Mouse (Mus musculus) 3134 (cell line): Measurements from ENCODE around the gene Gm21833.
"Not testable (repeated sequence)": the region's sequence is repeated elsewhere in the genome, so short reads cannot be mapped to it uniquely, and the experiment has no call there.

Source experiments
- DNase-seq: peaks from one replicate; pipeline ENCODE4 v3.0.0-alpha.2; 2011; ENCODE audit warnings: low spot score; ENCODE audit not compliant: insufficient read length; ENCODE audit errors: extremely low read depth

Gm21833 gene

DNA sequence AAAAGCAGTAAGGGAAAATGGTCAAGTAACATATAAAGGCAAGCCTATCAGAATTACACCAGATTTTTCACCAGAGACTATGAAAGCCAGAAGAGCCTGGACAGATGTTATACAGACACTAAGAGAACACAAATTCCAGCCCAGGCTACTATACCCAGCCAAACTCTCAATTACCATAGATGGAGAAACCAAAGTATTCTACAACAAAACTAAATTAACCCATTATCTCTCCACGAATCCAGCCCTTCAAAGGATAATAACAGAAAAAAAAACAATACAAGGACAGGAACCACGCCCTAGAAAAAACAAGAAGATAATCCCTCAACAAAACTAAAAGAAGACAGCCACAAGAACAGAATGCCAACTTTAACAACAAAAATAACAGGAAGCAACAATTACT, at the start of gene Gm21833:
Gm21833 (plus strand) TSS at position 301 of the 400 bp plus-strand sequence.
- not testable (repeated sequence) for DNase-seq

GRCm38 (mm10) chr16:82789521-82789920, 38.7 kb upstream of the Gm21833 start:
- no peak for DNase-seq

DNA sequence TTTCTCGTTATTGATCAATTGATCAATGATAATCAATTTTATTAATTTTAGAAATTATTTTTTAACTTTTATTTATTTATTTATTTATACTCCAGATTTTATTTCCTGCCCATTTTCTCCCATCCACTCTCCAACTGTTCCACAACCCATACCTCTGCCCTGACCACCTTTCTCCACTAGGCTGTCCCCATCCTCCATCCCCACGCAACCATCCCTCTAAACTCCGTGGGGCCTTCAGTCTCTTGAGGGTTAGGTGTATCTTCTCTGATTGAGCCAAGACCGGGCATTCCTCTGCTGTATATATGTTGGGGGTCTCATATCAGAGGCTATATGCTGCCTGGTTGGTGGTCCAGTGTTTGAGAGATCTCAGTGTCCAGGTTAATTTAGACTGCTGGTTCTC, 31.7 kb upstream of the Gm21833 start:
- no peak for DNase-seq

DNA sequence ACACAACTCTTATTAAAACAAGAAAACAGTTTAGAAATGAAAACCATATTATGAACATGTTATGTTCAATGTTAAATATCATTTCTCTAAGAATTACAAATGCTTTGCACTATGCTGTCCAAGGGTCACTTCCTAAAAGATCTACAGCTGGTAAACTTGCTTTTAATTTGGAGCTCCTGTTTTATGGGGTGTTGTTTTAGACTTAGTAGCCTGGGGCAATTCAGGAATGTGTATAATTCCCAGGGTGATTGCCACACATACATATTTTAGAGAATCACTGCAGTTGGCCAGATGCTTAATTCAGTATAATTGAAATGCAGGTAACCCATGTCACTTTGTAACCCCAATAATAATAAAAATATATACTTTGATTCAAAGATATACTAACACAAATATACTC, 12.9 kb upstream of the Gm21833 start:
- DNase-seq: no peak

DNA sequence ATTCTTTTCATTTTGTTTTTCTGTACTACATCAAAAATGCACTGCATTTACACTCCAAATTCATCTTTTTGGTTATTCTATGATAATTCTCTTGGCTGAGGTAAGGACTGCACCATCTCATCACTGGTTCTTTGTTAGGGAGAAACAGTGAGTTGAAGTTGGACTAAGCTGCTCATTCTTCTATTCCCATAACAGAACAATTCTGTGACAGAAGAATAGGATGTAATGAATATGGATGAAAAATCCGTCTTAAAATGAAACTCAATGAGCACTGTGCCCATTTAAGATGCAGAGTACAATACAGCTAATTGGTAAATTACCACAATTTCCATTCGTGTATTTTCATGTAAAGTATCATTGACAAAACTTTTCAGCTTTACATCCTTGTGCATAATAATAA, 11.6 kb upstream of the Gm21833 start:
- no peak for DNase-seq

GRCm38 (mm10) chr16:82855752-82856151, 27.6 kb downstream of the Gm21833 start:
- DNase-seq: no peak

DNA sequence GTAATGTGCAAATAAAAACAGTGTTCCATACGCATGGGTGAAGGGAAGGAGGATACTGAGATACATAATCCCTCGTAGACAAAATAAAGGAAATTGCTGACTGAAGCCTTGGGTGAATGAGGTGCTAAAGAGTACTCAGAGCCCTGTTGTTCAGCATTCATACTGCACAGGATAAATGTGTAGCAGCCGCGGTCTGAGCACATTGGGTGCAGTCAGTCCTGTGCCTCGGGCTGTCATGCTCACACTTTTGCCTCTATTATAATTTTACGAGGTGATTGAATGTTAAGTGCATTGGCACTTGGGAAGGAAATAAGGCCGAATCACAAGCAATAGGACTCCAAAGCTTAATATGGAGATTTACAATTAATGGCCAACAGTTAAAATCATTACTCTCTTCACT, 36.4 kb downstream of the Gm21833 start:
- DNase-seq: no peak
